Mouse (Mus musculus) olfactory bulb, adult 2 months (tissue): ENCODE measurements around the gene Krtap10-10.

Experiments used
- CTCF ChIP-seq: fragments of 200-500 bp; IDR thresholded peaks from 2 replicates; pipeline ENCODE4 v1.5.1; 2012; ENCODE audit warnings: low read depth, mild to moderate bottlenecking, low read length, moderate library complexity; ENCODE audit not compliant: insufficient read depth
- POLR2A ChIP-seq: fragments of 200-500 bp; IDR thresholded peaks from 2 replicates; pipeline ENCODE4 v1.6.1; 2012; ENCODE audit warnings: mild to moderate bottlenecking, low read depth, low read length, moderate library complexity; ENCODE audit not compliant: insufficient read depth

DNA sequence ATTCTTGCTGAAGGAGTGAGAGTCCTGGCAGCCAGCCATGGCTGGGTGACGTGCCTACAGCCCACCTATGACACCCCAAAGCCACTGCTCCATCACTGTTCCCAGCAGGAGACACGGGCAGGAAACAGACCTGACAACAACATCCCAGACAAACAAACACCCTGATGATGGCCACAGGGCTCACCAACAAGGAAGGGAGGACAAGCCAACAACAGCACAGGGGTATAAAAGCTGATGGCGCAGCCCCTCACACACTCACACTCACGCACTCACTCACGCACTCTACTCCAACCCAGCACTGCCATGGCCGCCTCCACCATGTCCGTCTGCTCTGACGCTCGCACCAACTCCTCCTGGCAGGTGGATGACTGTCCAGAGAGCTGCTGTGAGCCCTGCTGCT is 16.8 kb downstream of the Krtap10-10 start, which contains the start of gene Gm10318:
- no peak for TF ChIP-seq CTCF
- TF ChIP-seq POLR2A: no peak
